Mouse (Mus musculus) erythroblast, adult 5-6 weeks (primary cell): ENCODE results near the gene Tacc3. TPM values are rescaled to one million over a fixed set of nuclear protein-coding genes. Genes with fewer than 3 reads are reported as not detected.

Experiments
- ATAC-seq: replicated peaks from 2 replicates; pipeline ENCODE4 v1.8.0; 2016; ENCODE audit warnings: moderate number of reproducible peaks, mild to moderate bottlenecking, moderate TSS enrichment, inconsistent platforms; ENCODE audit not compliant: poor library complexity, low FRiP score, severe bottlenecking
- total RNA-seq, 2 experiments: library from RNA; stranded (forward) in 1 of 2; stranded (reverse) in 1 of 2; fragments of 150-400 nt in 1 of 2; fragments of 200-764, 138-1000 nt in 1 of 2; gene quantifications; 2 replicates each; pipeline versions ENCODE4 v1.2.3 to v1.2.4; 2015 to 2017; ENCODE audit warnings: low replicate concordance in 2 of 2

The Tacc3 gene
- total RNA-seq (2015; ENCODE audit: low replicate concordance) (58.2 and 84.0 TPM in 2 replicates), total RNA-seq (2017; ENCODE audit: low replicate concordance) (72.4 and 139 TPM in 2 replicates)

DNA sequence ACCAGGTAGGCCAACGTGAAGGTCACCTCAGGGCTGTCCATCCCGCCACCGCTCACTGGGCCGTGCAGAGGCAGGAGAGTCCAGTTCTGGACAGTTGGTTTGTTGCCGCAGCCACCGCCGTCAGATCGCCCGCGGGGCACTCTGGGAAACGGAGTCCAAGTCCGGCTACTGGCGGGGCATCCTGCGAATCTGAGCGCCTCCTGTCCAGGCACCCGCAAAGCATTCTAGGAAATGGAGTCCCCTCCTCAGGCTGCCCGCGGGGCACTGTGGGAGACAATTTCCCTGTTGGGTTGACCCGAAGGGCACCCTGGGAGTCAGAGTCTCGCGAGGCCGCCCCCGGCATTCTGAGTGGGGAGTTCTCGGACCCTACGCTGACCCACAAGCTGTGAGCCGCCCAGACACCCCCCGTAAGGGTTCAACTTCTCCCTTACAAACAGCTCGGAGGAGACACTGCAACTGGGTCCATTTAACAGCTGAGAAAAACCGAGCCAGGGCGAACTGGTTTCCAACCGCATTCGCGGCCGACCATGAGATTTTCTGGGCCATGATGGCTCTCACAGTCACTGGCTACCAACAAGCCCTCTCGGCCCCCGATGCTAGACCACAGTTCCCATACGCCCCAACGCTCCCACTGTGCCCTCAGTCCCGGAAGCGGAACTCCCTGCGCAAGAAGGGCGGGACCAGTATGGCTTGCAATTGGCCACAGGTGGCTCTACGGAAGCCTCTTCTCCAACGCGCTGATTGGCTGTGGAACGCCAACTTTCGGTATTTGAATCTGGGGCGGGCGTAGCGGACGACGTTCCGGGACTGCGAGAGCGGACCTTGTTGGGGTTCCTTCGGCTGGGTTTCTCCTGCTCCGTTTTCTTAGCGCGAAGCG, at the start of gene Tacc3, which contains the start of gene Tmem129:
TSS of gene Tacc3 (plus strand) at position 342 of the 877 bp plus-strand sequence.
TSS of gene Tmem129 (minus strand) at position 630 of the 877 bp plus-strand sequence.
- ATAC-seq, result peak; percentile 85

DNA sequence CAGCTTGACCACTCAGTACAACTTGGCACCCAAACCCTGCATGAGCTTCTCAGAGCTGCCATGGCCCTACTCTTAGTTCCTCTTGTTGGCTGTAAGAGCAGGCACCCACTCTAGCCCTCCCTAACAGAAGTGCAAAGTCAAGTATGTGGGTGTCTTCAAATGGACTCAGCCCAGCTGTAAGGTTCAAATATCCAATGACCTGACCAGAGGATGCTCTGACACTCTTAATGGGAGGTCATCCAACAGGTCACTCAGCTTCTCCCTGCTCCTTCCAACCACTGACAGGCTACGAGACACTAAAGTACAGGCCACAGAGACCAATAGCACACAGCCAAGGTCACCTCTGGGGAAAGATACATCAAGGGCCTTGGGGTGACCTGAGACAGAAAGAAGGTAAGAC, 48.7 kb upstream of the Tacc3 start:
- no peak for ATAC-seq

DNA sequence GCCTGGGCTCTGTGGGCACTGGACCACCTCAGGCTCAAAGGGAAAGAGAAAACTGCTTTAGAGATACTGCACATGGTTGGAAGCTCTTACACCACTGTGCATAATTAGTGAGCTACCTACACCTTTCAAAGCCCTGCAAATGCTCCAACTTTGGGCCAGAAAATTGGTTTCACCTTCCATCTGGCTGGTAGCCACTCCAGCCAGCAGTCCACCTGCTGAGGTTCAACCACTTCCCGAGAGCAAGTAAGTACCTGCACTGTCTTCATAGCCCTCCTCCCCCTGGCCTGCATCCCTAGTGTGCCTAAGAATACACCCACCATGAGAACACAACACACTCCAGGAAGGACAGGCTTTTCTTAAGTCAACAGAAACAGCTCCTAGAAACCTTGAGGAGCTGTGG, 46.1 kb upstream of the Tacc3 start:
- no peak for ATAC-seq

DNA sequence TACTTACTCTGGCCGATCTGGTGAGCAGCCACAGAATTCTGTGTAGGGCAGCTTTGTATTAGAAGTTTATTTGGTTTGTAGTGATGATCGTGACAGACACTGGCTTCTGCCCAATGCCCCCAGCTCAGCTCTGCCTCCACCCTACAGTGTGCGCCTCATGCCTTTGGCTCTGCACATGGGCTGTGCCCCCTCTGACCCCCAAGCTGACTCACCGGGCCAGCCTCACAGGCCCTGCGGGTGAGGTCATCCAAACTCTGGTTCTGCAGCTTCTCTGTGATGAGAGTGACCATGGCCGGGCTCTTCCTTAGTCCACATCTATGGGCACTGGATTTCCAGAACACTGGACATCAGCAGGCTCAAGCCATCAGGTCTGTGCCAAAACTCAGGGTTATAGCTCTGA, 43.5 kb upstream of the Tacc3 start:
- no peak for ATAC-seq

DNA sequence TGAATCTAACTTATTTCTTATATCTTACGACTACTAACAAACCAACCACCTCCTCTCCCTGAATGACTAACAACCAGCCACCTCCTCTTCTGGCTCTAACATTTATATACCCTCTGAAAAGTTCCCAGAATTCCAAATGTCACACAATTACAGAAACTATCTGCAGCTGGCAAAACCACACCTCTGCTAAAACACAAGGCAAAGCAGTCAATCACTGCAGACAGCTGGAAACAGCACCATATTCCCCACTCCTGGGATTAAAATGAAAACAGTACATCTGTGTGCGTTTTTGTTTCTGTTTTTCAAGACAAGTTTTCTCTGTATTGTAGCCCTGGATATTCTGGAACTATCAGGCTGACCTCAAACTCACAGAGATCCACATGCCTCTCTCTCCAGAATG, 35.3 kb upstream of the Tacc3 start:
- no peak for ATAC-seq

DNA sequence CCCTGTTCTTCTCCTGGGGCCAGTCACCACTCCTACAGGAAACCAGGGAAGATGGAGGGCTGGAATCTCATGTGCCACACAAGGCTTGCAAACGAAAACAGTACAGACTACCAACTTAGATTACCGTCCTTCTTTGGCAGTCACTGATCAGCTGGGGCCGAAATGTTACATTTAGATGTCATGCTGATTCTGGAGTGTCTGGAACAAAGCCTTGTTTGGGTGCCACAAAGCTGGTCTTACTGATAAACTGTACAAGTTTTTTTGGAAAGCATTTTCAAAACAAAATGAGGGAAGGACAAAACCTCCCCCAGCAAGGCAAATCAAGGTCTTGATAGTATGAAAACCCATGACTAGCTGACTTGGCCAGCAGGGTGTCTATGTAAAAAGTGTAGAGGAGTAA, 34.2 kb upstream of the Tacc3 start:
- ATAC-seq, result no peak

DNA sequence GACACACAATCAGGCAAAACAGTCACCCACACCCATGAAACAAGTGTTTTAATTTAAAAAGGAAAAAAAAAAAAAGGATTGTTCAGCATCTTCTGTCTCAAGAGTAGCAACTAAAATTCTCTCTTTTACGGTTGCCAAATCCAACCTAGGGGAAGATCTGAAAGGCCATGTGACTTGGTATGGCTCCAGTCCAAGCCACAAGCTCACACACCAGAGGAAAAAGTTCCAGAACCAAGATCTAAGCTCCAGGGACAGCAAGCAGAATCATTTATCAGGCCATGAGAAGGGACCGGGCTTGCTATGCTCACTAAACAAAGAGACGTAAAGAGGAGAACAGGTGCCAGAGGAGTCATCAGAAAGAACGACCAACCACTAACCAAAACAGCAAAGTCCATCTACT, 30.0 kb upstream of the Tacc3 start:
- ATAC-seq, result no peak

DNA sequence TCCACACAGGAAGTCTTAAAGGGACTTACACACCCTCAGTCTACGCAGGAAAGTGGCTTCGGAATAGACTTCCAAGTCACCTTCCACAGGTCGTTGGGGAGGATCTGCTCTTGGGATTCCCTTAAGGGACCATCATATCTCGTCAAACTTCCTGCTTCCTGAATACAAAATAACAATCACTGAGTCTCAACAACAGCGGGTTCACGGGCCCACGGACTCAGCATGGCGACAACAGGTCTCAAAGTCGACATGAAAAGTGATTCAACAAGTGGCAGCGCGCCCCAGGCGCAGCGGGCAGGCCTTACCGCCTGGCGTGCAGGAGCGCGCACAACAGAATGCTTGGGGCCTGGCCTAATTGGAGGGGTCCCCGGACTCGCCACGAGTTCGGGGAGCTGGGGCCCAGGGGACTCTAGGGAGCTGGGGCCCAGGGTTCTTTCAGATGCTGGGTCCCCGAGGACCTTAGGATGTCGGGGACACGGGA, 29.1 kb upstream of the Tacc3 start:
- ATAC-seq, result peak; percentile 33

DNA sequence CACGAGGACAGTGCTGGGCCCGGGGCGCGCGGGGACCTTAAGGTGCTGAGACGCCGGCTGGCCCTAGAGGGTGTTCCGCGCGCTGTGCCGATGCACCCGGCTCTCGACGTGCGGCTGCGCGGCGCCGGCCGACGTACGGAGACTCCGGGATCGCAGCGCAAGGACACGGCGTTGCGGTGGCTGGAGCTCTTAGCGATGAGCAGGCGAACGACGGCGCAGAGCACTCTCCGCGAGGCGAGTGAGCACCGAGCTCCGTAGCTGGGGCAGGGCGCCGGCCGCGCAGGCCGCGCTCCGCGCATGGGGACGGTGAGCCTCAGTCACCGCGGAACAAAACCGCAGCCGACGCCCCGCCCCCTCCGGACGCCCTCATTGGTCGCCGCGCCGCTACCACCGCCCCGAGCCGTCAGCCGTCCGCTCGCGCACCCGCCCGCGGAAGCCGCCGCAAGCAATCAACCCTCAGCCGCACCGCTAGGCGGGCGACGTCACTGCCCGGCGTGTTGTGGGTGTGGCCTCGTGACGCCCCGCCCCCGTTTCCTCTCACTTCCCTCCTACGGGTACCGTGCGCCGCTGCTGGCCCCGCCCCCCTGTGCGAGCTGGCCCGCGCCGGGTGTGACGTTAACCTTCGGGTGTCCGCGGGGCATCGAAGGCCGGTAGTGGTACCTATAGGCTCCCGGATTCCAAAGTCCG, 28.5 kb upstream of the Tacc3 start, which contains the start of the genes Fam53a and Gm9903:
TSS of gene Fam53a (minus strand) at position 335 of the 687 bp plus-strand sequence.
TSS of gene Gm9903 (plus strand) at position 625 of the 687 bp plus-strand sequence.
- peak; percentile 91 for ATAC-seq

DNA sequence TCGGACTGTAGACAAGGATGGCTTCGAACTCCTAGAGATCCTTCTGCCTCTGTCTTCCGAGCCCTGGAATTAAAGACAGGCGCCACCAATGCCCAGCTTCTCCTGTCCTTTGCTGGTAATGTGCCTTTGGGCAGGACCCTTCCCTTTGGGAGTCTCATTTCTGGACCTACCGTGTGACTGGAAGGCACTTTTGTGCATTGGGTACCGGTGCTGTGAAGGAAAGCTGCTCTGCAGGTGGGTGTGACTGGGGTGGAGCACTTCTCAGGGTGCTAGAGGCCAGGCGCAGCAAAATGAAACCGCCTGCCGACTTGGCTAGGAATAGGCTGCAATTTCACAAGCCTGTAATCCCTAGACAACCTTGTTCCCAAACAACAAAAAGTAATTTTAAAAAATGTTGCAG, 27.9 kb upstream of the Tacc3 start:
- peak; percentile 78 for ATAC-seq

DNA sequence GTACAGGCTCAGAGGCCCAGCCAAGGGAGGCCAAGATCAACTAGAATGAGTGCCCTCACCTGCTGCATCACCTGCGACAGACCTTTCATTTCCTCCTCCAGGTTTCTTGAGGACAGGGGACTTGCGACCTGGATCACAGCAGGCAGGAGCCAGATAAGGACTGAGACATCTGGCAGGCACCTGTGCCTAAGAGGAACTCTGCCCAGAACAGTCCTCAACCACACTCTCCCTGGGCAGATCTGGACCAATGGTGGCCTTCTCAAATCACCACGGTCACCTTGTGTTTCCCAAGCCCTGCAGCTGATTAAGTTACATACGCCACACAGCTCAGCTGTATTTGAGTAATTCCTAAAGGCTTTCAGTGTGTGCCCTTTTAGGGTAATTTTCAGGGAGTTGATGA, 27.3 kb upstream of the Tacc3 start:
- ATAC-seq, result peak; percentile 21; the same call in 1 of the 2 replicates

DNA sequence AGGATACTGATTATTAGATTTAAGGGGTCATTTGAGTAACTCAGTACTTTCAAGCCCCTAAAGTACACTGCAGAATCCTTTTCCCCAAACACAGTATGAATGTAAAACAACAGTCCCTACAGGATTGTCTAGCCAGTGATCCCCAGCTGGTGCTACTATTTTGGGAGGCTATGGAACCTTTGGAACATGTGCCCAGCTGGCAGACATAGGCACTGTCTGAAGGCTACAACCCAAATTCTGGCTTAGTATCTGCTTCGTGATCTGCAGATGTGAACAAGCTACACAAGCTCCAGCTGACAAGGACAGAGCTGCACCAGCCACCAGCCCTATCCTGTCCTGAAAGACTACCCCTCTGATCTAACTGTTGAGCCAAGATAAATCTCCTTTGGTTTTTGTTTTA, 25.4 kb upstream of the Tacc3 start:
- ATAC-seq, result no peak

DNA sequence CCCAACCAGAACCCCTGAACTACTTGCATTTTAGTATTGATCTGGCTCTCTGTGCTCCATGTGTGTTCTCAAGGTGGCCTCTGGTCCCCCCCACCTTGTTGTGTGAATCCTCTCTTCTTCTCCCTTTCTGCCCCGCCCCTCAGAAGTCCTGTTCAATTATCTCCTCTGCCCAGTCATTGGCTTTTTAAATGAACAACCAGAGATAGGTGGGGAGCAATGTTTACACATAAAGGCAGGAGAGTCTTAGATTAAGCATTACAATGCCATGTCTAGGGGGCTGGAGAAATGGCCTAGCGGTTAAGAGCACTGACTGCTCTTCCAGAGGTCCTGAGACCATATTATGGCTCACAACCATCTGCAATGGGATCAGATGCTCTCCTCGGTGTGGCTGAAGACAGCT, 22.6 kb upstream of the Tacc3 start:
- ATAC-seq, result no peak

DNA sequence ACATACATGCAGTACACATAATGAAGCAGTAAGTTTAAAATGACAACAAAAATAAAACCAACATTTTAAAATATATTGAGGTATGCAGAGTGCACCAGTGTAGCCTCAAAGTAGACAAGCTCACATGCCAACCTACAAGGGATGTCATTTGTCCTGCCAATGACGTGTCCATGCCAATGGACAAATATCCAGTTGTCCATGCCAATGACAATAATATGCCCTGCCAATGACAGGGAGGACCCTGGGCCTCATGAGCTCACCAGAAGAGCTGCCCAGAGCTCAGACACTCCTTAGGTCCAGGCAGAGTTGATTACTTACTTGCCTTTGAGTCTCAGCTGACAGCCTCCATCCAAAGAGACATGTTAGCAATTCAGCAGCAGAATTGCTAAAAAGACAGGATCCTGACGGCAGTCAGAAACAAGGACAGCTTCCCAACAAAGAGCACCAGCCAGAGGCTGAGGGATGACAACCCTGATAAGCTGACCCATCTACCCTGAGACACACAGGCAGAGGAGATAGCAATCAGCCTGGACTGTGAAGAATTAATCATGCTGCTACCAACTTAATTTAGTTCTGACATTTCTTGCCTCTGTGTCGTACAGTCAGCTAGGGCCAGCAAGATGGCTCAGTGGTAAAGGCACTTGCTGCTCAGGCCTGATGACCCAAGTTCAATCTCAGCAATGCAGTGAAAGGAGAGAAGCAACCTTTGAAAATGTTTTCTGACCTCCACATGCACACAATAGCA, 20.1 kb upstream of the Tacc3 start:
- ATAC-seq, result no peak

DNA sequence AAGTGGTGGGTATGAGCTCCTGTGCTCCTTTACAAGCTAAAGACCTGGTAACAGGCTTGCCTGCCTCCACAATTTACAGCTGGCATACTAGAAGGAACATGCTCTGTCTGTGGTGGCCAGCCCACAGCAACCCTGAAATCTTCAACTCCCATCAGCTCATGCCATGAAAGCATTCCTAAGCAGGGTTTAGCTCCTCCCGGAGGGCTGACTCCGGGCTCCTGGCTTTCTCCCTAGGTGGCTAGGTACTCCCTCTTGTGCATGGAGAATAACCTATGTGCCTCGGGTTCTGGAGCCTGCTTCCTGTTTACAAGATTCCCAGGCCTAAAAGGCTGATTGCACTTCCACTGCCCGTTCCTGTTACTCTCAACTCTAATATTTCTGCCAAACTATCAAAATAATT, 19.1 kb upstream of the Tacc3 start:
- no peak for ATAC-seq

DNA sequence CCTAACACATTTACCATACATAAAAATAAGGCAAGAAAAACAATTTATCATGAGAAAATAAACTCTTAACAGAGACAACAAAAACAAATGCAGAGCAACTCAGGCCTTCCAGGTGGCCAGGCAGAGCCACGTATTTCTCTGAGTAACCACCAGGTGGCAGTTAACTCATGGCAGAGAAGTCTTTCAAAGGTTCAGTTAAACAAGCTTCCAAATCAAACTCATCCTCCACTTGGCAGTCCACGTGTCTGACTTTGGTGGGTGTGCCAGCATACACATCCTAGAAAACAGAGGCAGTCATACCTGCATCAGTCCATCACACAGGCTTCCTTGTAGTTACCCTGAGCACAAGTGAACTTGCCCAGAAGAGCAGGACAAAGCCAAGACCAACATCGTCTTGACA, 17.3 kb upstream of the Tacc3 start:
- ATAC-seq, result peak; percentile 83

DNA sequence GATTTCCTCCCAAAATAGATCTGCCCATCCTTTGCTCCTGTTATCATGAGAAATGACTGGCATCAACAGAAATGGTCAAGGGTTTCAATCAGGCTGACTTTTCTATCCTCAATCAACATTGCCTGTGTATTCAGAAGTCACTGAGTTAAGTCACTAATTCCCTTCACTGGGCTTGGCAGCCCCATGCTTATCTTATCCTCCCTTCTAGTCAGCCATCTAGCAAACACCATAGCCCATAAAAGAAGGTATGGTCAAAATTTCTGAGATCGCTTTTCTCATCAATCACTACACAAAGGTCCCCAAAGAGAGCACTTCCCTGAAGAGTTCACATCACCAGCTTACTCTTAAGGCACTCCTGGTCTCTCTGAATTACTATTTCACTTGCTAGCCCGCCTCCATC, 6.9 kb upstream of the Tacc3 start:
- ATAC-seq, result no peak

DNA sequence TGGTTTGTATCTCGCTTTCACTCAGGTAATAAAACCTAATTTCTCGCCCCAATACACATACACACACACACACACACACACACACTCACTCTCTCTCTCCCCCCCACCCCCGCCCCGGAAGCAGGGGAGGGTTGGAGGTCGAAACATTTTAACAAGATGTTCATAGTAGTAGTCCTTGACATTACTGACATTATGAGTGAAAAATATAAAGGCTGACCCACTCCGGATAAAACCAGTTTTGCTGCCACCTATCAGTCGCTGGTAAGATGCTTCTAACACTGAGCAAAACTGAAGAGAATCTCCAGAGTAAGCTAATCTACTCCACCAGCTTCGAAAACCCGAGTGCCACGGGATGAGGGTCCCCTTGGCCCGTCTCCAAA, 6.4 kb upstream of the Tacc3 start:
- no peak for ATAC-seq

DNA sequence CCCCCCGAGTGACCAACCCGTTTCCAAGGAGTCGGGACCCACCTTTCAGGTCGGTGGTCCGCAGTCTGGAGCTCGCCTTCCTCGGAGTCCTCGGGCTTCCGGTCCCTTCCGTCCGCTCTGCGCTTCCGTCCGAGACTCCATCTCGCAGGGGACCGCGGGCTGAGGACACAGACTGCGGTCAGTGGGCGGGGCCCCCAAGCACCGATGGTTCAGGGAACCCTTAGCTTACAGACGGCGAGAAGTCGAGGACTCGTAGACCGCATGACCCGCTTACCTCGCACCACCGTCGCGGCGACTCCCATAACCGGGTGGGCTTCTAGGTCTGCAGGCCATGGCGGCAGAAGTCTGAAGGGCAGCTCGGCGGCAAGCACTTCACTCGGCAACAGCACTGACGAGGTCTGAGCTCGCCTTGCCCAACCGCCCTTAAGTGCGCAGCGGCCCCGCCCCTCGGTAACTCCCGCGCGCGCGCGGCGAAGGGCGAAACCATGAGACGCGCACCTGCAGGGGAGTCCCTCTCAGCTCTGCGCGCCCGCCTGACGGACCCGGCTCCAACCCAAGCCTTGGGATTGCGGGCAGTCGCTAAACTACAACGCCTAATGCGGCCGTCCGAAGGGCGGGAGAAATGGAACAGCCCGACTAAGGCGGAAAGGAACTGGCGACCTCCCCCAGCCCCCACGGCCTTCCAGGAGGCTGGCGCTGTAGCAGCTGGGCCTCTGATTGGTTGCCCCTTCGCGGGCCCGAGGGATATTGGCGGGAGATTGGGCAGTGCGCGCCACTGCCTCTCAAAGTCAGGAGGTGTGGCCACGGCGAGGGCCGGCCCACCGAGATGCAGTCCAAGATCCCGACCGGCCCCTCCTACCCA, 5.8 kb upstream of the Tacc3 start, which contains the start of gene Slbp:
TSS of gene Slbp (minus strand) at position 654 of the 862 bp plus-strand sequence.
- ATAC-seq, result peak; percentile 84
